Mouse (Mus musculus) erythroid progenitor cell, adult 5-6 weeks (primary cell): Measurements from ENCODE around the gene Rhobtb1. TPM values are rescaled to one million over a fixed set of nuclear protein-coding genes. Genes with fewer than 3 reads are reported as not detected.

Experiments used
- ATAC-seq: replicated peaks from 2 replicates; pipeline ENCODE4 v1.8.0; 2016; ENCODE audit warnings: moderate number of reproducible peaks, mild to moderate bottlenecking, moderate TSS enrichment, inconsistent platforms; ENCODE audit not compliant: poor library complexity, low FRiP score, severe bottlenecking
- total RNA-seq, 2 experiments: library from RNA; stranded (forward) in 1 of 2; stranded (reverse) in 1 of 2; fragments of 150-400 nt in 1 of 2; fragments of 186-747, 209-891 nt in 1 of 2; gene quantifications; 2 replicates each; pipeline versions ENCODE4 v1.2.3 to v1.2.4; 2015 to 2017; ENCODE audit warnings: low replicate concordance in 2 of 2

Gene Rhobtb1
- total RNA-seq, 2 experiments from 2014 or later: not detected

DNA sequence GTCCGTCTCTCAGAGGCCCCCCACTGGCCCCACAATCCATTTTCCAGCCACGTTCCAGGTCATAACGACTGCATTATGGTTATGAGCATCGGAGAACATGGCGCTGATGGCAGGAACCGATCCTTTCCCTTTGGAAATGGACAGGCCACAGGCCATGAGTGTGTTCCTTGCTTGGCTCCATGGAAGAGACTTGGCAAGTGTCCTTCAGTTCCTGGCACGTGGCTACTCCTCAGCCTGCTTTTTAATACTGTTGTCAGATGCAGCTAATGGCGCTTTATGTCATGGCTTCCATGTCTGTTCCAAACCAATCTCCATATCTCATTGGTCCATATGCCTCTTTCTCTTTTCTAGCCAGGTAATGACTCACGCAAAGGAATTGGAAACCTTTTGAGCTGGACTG, 86.5 kb downstream of the Rhobtb1 start:
- no peak for ATAC-seq

DNA sequence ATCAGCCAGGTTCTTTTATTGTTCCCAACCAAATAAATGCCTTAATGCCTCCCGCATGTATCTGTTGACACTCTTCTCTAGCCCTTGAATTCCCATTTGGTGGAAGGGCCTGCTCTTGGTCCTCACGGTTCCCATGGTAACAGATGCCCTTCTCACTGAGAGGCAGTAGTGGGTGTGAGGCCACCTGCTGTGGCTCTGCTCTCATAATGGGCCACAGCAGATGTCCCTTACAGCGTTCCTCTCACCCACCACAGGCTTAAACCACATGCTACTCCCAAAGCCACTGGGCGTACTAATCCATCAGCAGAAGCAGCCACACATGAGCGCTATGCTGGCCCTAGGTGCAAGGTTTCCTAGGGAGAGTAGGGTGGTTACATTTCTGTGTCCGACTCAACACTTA, 87.1 kb downstream of the Rhobtb1 start:
- no peak for ATAC-seq

DNA sequence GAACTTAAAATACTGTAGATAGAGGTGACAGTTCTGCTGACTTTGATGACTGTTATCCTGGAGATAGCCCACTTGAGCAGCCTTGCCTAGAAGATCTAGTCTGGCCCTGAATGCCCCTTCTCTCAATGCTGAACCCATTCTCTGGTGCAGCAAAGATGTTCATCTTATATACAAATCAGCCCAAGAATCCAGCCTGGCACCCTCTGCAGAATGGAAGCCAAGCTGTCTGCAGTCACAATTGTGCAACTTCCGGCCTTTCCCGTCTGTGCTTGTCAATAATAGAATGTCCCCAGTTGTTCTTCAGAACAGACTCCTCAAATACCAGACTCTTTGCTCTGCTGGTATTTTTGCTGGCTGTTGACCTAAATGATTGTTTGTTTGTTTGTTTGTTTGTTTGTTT, 89.3 kb downstream of the Rhobtb1 start:
- ATAC-seq: no peak

DNA sequence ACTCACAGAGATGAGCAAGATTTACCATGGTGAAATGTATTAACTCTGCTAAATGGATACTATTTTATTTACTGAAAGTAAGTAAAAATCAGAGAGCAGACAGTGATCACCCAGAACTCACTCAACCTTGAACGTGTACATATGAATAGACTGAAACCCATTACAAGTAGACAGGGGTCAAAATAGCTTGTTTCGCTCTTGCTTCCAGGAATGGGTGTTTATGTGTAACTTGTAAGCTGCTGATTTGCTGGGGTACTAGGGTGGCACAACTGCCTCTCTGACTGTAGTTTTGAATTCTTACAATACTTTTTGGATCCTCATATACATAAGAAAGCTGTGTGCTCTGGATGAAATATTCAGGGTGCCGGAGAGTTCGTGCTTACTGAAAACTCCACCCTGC, 93.9 kb downstream of the Rhobtb1 start:
- ATAC-seq: no peak

DNA sequence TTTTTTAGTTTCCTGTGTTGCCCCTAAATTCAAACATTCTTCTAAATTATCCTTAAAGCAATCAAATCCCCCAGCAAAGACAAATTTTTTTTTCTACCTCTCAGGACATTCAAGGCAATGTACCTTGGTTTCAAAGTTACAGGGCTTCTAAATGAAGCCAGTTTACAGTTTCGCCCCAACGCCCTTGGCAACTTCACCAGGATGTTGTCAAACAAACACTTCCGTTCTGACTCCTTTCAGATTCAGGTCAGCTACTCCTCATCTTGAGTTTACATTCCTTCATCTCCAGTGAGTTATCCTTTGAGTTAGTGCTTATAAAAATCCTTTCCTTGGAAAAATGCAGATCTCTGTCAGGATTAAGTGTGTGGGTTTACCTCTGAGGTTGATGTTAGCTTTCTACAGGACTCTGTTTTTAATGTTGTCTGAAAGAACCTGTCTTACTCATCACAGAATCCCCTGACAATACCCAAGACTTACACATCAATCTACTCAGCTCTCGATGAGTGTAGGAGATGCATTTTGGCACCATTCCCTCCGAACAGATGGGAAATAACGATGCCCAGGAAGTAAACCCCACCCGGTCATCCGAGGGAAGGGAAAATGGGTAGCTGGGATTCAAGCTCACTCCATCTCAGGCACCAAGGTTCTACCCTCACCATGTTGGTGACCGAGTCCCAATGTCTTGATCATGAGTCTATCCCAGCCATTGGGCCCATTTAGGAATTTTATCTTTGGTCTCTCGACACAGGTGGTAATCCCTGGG, 94.9 kb downstream of the Rhobtb1 start:
- no peak for ATAC-seq

DNA sequence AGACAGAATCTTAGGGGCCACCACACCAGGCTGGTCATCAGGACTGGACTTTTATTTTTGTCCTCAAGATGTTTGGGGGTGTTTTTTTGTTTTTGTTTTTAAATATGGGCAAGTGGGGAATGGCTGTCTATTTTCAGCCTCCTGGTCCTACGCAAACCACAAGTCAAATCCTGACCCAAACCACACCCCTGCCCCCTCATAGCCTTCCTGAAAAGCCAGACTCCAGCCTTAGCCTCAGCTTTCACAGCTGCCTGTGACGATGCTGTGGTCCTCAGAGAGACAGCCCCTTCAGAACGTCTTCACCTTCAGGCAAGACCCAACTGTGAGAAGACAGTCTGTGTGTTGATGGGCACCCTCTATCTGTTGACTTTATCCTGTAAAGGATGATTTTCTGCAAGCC, 95.5 kb downstream of the Rhobtb1 start:
- ATAC-seq: no peak

DNA sequence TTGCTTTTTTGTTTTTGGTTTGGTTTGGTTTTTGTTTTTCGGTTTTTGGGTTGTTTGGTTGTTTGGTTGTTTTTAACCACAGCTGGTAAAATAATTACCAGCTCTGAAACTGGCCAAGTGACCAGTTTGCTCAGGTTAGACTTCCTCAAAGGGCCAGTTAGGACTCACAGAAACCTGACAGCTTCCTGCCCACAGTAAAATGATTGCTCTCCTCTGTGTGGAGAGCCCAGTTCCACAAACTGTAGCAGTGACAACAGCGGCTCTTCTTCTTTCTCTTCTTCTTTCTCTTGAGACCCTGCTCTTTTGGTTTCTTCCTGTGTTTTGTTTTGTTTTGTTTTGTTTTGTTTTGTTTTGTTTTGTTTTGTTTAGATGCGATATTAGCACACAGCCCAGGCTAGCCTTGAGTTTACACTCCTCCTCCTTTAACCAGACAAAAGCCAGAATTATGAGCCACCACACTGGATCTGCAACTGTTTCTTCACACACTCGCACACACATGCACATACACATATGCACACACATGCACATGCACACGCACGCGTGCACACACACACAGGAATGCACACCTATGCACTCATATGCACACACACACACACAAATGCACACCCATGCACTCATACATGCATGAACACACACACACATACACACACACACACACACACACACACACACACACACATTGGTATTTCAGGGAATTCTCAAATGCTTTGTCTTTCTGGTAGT, 96.2 kb downstream of the Rhobtb1 start:
- ATAC-seq: no peak

DNA sequence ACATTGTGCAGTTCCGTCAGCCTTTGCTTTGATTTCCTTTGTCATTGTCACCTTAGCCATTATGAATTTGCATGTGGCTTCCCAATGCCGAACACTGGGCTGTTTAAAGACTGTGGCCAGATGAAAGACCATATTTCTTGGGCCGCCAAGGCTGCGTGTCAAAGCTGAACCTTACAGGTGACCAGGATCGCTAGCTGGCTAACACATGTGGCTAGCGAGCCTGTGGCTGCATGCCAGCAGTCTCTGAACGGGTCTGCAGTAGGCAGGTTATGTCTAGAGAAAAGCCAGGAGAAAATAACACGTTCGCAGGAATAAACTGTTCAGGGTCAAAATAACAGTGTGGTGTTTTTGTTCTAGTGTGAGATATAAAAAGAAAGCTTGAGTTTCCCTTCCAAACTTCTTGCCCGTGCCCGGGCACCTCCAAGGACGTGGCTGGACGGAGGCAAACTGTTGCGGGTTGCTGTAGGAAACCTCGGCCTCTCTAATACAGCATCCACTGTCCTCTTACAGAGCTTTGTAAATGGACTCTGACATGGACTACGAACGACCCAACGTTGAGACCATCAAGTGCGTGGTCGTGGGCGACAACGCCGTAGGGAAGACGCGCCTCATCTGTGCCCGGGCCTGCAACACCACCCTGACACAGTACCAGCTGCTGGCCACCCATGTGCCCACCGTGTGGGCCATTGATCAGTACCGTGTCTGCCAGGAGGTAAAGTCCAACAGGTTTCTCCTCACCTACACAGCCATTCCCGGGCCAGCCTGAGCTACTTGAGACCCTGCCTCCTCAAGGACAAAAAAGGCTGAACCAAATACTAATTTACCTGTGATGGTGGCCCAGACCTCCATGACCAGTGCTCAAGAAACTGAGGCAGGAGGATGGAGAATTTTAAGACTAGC, 97.3 kb downstream of the Rhobtb1 start:
- no peak for ATAC-seq

DNA sequence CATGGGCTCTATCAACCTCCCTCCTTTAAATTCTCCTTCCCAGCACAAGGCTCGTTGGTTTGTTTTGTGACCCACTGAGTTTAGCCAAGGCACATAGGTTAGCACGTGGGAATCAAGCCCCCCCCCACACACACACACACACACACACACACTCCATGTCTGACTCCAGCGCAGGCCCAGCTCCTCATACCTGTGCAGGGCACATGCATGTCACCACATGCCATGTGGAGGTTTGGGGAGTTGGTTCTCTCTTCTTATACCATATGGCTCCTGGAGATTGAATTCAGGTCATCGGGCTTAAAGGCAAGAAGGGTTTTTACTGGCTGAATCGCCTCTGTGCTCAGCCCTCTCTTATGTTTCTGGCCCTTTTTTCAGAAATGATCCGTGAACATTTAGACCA, 100.0 kb downstream of the Rhobtb1 start:
- no peak for ATAC-seq

DNA sequence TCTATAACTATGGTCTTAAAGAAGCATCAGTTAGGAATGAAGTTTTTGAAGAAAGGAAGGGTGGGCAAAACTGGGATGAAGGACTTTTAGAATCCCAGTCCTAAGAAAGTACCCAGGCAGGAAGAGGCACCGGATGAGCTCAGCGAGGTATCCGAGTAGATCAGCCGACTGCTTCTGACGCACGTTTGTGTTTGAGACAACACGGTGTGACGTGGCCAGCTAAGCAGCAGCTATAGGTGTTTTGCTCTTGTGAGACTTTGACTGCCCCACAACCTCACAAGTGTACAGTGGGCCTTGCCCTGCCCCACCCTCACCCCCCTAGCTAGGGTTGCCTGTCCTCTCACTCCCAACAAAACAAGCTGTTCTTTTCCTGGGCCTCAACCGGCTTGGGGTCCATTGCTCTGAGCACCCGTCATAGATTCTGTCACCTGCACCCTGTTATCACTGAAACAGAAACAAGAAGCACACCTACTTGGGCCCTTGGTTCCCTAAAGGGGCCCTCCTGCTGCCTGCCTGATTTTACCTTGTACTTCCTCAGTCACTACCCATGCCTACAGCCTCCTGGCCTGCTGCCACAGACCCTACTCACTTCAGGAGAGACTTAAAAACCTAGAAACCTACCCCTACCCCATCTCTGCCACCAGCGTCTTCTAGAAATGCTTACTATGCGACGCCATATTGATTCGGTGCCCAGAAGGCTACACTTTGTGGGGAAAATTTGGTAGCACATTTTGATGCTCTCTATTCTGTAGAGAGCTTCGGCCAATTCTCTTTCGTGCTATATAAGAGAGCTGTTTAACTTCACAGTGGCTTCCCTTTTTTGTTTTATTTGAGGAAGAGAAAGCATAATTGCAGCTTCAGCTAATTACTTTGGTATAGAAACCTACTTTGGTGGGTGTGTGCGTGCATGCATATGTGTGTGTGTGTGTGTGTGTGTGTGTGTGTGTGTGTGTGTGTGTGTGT, 101.2 kb downstream of the Rhobtb1 start:
- no peak for ATAC-seq

DNA sequence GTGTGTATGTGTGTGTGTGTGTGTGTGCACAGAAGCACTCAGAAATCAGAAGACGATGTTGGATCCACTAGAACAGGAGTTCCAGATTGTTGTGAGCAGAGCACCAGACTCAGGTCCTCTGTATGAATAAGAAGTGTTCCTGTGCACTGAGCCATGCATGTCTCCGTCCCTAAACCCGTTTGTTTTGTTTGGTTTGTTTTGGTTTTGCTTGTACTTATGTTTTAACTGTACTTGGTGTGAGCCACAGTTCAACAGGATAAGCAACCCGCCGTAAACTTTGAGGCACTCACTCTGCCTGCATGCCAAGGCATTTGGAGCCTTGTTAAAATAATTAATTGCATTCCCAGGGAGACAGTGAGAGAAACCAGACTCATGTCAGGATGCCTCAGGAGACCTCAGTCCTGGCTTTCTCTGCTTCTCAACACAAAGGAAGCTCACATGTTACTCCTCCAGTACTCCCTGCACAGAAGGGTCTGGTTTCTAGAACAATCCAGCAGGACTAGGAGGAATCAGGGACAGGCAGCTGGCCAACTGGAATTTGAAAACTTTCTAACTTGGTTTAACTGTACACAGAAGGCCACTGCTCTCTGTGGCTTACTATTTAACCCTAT, 101.9 kb downstream of the Rhobtb1 start:
- ATAC-seq: no peak

DNA sequence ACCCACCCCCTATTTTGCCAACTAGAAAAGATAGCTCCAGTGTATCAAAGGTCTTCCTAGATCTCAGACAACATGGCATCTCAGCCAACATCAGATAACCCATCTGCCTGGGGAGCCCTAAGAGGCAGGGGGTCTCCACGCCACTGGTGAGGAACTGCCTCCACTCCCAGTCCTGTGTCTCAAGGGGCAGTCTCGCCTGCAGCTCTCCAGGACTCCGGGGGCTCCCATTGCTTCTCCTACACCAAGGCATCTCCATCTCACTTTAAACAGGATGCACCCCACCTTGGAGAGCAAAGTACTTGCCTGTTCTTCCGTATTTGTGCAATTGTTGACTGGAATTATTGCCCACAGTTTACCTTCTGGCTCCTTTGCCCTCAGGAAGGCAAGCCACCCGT, 102.4 kb downstream of the Rhobtb1 start:
- no peak for ATAC-seq

DNA sequence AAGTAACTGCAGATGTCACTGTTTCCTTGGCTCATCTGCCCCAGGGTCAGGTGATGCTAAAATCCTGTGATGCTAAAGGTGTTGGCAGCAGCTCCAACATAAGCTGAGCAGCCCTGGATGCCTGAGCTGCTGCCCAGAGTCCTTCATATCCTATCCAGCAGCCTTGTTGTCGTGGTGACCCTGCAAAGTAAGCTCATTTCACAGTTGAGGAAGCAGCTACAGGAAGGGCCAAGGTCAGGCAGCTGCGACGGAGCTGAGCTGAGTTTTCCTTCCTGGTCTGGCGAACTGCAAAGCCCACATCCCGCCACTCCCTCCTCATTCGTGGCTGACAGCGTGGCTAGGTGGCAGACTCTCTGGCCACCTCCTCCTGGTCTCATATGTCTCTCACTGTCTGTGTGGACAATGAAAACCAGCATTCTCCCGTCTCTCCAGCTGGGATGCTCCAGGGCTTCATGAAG, 103.2 kb downstream of the Rhobtb1 start:
- no peak for ATAC-seq

DNA sequence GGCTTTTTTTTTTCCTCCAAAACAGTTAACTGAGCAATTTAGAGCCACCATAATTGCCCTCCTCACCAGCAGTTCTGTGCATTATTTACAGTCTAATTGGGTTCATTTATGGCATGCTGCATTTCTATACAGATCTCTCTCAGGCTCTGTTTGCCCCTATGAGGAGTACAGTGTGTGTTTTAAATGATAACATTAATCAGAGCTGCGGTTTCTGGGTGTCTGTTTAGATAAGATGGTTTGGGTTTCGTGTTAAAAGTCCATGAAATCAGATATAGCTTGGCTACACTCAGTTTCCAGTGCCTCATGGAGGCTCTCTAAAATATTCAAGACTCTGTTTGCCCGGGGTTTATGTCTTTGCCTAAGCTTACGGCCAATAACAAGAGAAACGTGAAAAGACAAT, 104.4 kb downstream of the Rhobtb1 start:
- no peak for ATAC-seq

DNA sequence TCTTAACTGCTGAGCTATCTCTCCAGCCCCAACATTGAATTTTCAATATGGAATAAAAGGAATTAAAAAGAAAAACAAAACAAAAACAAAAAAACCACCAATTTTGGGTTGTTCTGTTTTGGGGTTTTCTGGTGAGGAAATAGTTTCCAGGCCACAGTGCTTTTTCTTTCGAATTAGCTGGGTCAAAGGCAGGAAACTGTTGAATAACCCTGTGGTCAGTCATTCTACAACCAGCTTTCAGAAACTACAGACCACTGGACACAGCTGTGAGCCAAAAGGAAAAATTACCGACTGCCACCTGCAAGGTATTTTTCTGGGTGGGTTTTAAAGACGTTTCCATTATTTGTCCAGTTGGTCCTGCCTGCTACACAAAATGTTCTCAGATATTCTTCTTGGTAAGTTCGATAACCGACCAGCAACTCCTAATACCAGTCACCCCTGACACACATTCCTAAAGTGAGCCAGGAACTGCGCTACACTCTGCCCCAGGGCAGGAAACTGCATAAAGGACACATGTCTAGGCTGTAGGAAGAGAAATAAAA, 106.4 kb downstream of the Rhobtb1 start:
- no peak for ATAC-seq

DNA sequence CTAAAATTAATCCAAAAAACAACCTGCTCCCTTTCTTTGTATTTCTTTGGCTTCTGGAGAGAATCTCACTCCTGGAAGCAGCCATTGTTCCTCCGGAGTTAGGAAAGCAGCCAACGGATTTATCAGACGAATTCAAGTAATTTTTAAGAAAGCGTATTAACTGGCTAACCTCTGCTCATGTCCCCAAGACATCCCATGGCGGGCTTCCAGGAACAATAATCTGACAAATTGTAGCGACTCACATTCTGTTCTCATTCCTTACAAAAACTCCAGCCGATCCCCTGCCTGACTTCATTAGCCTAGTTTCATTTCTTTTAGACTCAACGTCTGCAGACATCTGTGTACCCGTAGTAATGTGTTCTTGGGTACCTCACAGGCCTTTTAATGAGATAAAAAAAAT, 107.4 kb downstream of the Rhobtb1 start:
- no peak for ATAC-seq

DNA sequence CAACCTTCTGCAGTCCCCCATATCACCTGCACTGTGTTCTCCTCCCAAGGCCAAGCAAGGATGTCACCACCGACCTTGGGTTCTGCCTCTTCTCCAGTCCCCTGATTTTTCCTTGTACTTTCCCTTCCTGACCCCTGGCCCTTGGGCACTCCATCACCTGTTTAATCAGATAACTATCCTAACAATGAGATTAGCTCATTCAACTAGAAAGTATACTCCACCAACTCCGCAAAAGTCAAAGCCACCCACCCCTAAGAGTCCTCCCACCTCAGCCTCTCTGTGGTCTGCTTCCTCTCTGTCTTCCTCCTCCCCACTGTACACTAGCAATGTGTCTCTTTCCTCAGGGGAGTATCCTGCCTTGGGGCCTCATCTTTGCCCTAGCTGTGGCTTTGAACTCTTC, 107.9 kb downstream of the Rhobtb1 start:
- no peak for ATAC-seq

DNA sequence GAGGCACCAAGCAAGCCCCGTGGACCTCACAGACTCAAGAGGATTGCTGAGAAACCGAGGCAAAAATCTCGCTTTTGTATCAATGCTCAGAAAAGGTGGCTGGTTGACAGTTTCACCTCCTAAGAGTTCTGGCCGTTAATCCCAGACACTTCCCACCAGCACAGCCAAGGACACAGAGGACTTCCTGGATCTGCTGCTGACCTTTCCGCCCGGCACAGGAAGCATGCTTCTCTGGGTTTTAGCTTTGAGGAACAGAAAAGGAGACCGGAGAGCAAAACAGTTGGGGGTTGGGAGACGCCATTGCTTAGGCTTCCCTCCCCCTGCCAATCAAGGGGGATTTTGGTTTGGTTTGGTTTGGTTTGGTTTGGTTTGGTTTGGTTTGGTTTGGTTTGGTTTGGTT, 108.7 kb downstream of the Rhobtb1 start:
- ATAC-seq: no peak
